Mouse (Mus musculus): ENCODE data around the gene Nhsl1.
"Not testable (repeated sequence)": the region's sequence is repeated elsewhere in the genome, so short reads cannot be mapped to it uniquely, and the experiment has no call there.

The Nhsl1 gene

GRCm38 (mm10) chr10:18437584-18437983 lies 118.8 kb downstream of the Nhsl1 start:
- no peak for DNase-seq (ENCODE audit: low read depth, low spot score)

- DNase-seq (ENCODE audit: low read depth, low spot score), result no peak
Observed at GRCm38 (mm10) chr10:18445603-18446358, 127.0 kb downstream of the Nhsl1 start.

- no peak for DNase-seq (ENCODE audit: low read depth, low spot score)
Observed at GRCm38 (mm10) chr10:18446359-18446820, 127.6 kb downstream of the Nhsl1 start.

- no peak for DNase-seq (ENCODE audit: low read depth, low spot score)
Observed at GRCm38 (mm10) chr10:18447299-18447698, 128.5 kb downstream of the Nhsl1 start.

DNA sequence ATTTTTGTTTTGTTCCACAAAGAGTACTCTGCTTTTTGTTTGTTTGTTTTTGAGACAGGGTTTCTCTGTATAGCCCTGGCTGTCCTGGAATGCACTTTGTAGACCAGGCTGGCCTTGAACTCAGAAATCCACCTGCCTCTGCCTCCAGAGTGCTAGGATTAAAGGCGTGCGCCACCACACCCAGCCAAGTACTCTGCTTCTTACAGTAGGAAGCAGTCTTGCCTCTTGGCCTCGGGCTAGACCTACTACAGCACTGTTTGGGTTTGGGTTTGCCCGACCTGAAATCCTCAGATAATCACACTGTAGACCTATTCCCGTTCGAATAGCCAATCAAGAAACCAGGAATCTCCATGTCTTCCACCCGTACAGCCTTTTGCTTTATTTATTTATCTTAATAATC lies 130.1 kb downstream of the Nhsl1 start:
- not testable (repeated sequence) for DNase-seq (ENCODE audit: low read depth, low spot score)

- DNase-seq (ENCODE audit: low read depth, low spot score), result no peak
Observed at GRCm38 (mm10) chr10:18453380-18453779, 134.6 kb downstream of the Nhsl1 start.

DNA sequence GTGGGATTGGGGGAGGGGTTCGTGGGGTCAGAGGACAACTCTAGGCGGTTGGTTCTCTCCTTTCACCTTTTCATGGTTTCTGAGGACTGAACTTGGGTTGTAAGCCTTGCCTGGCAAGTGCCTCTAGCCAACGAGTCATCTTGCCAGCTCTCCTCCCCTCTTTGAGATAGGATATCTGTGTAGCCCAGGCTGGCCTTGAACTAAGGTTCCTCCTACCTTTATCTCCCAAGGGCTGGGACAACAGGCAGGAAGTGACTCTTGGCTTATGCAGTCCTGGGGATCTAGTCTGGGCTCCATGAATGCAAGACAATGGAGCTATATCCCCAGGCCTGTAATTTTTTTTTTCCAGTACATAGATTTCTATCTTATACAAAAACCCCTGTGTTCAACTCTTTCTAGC lies 135.4 kb downstream of the Nhsl1 start:
- DNase-seq (ENCODE audit: low read depth, low spot score), result no peak

DNA sequence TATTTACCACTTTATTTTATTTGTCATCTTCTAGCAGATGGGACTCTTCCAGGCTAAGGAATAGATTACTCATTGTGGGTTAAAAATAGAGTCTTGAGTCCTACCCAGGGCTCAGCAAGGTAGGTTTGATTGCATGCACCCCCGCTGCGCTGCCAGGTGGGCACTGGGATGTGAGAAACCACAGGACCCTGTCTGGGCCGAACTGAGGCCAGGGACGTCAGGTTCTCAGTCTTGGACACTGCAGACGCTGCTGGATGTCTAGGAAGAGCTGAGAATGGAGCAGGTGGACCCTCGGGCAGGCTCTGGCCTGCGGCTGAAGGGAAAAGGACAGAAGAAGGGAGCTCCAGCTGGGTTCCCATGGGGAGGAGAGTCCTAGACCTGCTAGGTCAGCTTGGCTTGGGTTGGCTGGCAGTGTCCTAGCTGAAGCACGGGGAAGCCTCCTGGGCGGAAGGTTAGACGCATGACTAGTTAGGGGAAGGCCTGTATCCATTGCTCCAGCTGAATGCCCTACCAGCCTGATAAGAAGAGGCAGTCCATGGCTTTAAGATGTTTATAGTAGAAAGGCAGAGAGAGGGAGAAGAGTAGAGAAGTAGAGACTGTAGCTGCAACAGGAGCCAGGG lies 136.6 kb downstream of the Nhsl1 start:
- DNase-seq (ENCODE audit: low read depth, low spot score), result no peak

DNA sequence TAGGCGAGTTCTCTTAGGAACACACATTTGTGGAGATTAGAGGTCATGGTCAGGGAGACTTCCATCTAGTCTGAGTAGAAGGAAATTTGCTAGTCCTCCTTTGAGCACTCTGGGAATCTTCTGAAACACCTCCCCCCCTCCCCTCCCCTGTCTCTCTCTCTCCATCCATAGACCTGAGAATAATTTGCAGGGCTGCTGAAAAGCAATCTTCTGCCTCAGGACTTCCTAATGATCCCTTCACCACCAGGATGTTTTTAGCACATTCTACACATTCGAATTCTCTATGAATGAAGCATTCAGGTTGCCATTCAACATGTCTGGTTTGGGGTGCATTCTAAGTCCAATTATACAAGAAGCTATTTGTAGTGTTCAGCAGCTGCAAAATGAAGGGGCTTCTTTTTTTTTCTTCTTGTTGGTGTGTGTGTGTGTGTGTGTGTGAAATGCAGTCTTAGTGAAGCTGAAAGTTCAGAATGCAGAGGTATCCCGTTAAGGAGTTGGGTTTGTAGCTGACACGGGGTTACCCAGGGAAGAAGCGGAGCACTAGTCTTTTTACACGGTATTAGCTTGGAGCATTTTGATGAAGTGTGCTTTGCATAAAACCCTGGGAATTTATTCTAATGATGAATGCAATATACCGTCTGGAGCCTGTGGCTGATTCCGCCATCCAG lies 139.2 kb downstream of the Nhsl1 start:
- no peak for DNase-seq (ENCODE audit: low read depth, low spot score)

DNA sequence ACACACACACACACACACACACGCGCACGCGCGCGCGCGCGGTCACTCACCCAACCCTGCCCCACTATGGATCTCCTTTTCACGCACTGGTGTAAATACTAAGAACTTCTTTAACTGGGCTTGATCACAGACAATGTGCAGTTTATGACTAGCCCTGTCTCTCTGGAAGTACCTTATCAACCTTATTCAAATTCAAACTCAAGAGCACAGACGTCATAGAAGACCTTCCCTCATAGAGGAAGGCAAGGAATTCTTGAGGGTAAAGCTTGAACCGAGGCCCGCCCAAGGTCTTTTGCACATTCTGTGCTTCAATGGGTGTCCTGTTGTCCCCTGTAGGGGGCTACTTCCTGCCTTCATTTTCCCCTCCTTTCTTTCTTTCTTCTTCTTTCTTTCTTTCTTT lies 142.6 kb downstream of the Nhsl1 start:
- DNase-seq (ENCODE audit: low read depth, low spot score), result no peak

DNA sequence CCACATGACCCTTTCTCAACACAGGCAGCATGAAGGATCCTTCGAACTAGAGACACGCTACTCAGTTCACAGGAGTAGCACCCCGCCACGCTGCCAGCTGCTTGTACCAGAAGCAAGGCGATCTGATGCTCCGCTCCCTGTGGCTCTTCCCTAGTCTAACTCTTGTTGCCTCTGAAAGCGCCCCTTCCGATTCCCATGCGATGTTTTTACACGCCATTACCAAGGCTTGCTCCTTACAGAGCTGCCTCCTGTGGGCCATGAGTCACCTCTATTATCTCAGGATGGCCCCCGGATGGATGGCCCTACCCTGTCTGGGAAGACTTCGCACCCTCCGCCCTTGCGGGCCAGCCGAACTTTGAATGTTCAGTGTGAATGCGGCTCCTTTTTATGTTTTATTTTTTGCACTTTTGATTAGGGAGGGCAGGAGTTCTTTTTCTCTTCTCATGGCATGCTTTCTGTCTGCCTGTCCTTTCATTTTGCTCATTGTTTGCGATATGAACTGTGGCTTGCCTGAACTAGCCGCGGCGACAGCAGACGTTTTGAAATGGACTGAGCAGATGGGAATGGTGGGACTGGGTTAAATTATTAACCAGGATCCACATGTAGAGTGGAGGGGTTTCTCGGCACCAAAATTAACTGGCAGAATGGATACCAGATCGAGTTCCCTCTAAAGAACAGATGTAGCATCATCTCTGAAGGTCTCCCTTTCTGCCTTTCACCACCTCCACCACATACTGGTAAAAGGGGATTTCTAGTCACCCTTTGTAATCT lies 144.5 kb downstream of the Nhsl1 start:
- DNase-seq (ENCODE audit: low read depth, low spot score), result no peak

- no peak for DNase-seq (ENCODE audit: low read depth, low spot score)
Observed at GRCm38 (mm10) chr10:18468396-18468795, 149.6 kb downstream of the Nhsl1 start.

GRCm38 (mm10) chr10:18469279-18470135 lies 150.7 kb downstream of the Nhsl1 start:
- peak; percentile 54 for DNase-seq (ENCODE audit: low read depth, low spot score)

- no peak for DNase-seq (ENCODE audit: low read depth, low spot score)
Observed at GRCm38 (mm10) chr10:18470351-18471060, 151.7 kb downstream of the Nhsl1 start.

- no peak for DNase-seq (ENCODE audit: low read depth, low spot score)
Observed at GRCm38 (mm10) chr10:18471648-18472047, 152.9 kb downstream of the Nhsl1 start.

DNA sequence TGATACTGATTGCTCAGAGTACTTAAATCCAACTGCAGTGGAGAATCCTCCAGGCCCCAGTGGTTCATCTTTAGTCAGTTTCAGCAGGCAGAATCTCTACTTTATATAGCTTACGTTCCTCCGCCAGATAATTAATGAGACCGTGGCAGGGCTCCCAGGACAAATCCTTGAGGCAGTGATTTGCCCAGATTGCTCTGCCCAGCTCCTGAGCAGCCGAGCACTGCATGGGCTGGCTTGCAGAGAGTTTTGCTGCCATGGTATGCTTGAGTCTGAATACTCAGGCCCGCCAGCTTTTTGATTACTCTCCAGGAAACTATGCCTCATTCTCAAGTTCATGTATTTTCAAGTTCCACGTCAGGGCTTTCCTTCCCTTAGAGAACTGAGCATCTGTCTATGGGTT lies 156.3 kb downstream of the Nhsl1 start:
- DNase-seq (ENCODE audit: low read depth, low spot score), result no peak

DNA sequence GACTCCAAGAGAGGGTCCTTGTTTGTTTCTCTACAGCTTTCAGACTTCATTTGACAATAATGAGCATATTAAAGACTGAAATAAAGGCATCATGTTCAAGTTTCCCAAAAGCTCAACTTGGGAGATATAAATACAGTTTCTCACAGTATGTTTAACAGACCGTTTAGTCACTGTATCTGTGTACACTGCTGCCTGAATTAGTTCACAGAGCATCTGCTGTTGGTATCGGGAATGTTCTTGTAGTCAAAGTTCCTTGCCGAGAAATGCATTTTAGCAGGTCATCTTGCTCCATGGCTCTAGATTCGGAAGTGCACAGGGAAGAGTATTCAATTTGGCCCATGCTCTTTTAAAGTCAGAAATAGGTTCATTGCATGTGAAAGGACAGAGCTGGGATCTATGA lies 159.5 kb downstream of the Nhsl1 start:
- no peak for DNase-seq (ENCODE audit: low read depth, low spot score)

- no peak for DNase-seq (ENCODE audit: low read depth, low spot score)
Observed at GRCm38 (mm10) chr10:18479285-18479684, 160.5 kb downstream of the Nhsl1 start.

- no peak for DNase-seq (ENCODE audit: low read depth, low spot score)
Observed at GRCm38 (mm10) chr10:18480836-18481235, 162.1 kb downstream of the Nhsl1 start.

DNA sequence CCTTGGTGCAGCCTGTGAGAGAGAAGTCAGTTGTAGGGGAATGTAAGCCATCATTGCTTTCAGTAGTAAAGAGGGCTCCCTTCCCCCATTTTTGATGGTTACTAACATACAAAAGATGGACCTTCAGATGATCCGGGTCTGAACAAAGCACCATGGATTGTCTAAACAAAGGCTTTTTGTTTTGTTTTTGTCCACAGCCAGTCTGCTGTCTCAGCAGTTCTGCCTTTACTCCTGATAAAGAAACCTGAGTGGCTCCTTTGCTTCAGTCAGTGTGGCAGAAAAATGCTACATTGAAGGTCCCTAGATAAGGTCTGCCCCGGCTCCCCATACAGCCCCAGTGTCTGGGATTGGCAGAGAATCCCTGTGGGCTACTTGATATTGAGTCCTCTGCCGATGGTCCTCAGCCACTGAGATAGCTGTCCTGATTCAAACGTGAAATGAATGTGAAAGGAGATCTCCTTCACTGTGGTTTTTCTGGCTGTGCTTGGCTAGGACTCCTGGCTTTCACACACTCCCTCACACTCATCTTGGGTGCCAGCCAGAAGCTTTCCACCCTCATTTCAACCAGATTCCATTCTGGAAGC lies 163.9 kb downstream of the Nhsl1 start:
- no peak for DNase-seq (ENCODE audit: low read depth, low spot score)

All from WW6 (cell line).